Mouse (Mus musculus): ENCODE measurements at regions not wholly inside any gene's neighbourhood (a gene's known extent, or its start where the extent isn't known, plus 50 kb on each side); places are given as distances from the start of the nearest gene placed in this dataset.
A peak's percentile ranks its signal among the peaks of the same experiment; 100 is the strongest.

DNA sequence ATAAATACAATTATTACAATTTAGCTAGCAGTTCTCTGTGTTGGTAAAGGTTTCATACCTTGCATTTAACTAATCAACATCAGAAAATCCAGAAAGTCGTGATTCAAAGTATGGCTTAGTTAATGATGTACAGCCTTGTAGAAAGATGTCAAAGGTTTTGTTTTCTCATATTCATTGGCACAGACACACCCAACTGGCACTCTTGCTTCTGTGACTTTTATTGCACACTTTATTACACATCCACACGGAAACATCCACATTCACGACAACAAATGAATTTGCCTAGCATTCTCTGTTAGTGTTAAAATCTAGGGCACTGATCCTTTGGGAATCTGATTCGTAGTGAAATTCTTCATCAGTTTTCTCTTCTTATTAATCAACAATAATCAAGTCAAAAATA, 720.0 kb downstream of the Tns3 start:
- DNase-seq = no peak

DNA sequence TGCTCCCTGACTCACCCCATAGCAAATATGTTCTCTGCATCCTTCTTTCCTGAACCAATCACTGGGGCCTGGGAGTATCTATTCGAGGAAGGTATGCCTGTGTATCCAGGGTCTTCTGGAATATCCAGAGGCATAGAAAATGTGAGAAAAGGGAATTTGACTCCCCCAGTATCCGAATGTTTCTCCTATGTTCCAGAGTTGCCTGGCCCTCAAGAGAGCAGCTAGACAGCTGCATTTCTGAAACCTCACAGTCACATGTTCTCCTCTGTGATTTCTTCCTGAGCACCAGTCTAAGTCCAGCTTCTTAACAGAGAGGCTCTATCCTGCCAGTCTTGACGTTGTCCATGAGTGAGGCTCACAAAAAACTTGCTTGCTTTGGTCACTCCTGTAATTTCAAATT, 719.9 kb upstream of the Igfbp3 start:
- DNase-seq = peak; percentile 64

DNA sequence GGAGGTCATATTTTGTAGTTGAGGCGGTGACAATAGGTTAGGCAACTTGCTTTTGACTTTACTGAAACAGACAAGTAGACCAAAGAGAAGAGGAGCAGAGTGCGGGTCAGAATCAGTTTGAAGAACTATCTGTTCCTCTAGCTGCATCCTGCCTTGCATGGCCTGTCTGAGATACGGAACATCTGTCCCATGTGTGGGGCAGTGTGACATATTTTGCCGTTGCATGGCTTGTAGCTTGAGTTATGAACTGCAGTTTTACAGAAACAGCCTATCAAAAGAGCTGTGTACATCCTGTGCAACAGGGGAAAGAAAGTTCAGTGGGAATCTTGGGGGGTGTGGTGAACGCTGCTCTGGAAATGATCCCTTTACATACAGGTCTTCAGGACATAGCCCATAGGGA, 718.9 kb upstream of the Igfbp3 start:
- DNase-seq = peak; percentile 84

DNA sequence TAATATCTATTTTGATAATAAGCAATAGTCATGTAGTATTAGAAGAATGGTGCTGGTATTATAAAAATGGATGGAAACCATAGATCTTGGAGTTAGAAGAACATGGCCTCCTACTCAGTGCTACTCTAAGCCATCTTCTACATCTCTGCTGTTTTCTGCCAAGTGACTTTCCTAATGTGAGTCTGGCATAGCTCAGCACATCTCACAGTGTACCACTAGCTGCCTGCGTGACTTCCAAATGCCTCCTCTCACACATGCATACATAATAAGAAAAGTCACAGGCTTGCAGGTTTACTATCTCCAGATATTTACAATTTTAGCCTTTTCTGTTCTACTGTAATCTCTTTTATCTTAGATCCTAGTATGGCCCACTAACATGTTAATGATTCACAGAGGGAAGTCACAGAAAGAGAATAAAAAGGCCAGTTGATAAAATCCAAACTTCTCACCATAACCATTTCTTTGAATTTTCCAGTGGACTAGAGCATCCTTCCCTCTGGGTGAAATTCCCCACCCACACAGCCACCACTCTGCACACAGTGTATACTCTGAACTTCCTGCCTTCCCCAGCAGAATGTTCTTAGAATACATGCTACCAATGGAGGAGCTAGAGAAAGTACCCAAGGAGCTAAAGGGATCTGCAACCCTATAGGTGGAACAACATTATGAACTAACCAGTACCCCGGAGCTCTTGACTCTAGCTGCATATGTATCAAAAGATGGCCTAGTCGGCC, 717.5 kb upstream of the Igfbp3 start:
- DNase-seq = peak; percentile 28

DNA sequence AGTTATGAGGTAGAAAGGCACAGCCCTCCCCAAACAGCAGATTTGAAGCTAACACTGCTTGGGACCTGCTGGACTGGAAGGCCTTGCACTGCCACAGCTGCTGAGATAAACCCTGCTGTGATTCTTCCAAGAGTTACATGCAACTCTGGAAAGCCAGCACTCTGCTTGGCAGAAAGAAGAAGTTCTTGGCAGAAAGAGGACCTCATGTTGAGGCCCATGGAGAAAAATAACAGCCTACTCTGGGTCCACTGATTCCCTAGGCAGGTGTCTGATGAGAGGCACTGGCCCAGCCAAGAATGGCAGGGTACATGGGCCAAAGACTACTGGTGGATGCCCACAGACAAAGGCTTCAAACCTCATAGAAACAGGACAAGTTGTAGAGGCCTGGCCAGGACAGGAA, 714.0 kb upstream of the Igfbp3 start:
- peak; percentile 96 for DNase-seq

DNA sequence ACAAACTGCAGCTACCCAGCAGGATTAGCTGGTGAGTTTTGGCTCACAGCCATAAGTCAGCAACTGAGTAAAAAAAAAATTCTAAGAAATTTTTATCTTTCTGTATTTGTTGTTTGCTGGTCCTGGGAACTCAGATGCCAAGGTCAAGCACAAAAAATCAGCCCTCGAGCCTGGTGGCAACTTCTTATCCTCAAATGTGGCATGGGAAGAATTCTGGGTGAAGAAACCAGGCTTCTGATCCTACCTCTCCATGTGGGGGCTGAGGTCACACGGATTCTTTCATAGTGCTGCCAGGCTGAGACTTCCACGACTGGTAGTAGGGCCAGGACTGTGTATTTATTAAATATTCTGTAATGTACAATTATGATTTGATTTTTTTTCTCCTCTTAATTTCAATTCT, 698.3 kb upstream of the Igfbp3 start:
- DNase-seq = peak; percentile 54

DNA sequence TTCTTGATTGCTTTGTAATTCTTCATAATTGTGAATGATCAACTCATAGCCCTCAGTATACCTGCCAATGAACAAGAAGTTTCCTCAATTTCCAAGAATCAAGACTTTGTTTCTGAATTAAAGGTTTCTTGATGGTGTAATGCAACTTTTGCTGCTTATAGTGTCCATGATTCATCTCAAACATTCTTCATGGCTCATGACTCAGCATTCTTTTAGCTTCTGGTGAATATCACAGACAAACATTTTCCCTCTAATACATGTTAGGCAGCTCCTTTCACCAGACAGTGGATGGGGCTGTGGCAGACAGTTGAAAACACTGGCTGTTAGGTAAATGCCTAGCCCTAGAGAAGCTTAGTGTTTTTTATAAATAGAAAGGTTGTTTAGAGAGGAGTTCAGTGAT, 686.5 kb upstream of the Igfbp3 start:
- no peak for DNase-seq

DNA sequence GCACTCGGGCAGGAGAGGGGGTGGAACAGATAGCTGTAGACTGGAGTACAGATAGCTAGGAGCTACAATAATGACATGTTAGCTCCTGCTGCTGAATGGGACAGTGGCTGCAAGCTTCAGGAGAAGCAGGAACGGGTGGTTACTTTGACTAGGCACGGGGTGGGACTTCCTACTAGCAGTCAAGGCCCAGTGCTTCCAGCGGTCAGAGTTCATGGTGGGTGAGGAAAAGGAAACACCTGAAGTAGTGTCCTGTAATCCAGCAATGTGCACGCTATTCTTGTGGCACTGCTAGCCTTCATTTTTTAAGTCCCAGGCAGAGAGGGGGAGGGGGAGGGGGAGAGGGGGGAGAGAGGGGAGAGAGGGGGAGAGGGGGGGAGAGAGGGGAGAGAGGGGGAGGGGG, 684.5 kb upstream of the Igfbp3 start:
- DNase-seq = no peak

DNA sequence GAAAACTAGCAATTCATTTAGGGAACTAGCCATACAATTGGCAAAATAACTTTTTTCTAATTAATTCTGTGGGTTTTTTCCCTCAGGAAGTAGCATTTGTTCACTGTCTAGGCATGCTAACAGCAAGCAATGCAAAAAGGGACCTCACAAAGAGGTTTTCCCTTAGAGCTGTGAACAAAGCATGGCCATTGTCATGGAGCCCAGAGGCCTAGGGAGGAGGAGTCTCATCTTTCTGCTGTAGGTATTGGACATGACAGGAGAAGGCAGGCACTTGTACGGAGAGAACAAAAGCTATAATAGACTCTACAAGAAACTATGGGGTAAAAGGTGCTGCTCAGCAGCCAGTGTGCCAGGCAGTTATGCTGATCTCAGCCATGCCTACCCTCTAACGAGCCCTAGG, 666.8 kb upstream of the Igfbp3 start:
- DNase-seq = no peak

DNA sequence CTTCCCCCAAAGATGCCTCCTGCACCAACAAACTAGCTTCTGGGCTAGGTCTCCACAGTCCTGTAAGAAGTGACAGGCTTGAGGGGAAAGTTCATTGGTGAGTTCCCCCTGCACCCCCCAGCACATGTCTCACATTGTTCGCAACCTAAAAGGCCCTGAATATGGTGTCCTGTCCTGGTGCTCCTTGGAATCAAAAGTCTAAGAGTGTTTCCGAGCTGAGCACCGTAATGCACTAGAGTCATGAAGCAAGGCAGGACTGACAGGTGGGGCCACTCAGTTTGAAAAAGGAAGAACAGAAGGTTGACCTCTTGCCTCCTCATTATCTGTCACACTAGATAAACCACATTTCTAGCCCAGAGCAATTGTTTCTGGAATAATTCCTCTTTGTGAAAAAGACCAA, 650.4 kb upstream of the Igfbp3 start:
- DNase-seq = peak; percentile 62

DNA sequence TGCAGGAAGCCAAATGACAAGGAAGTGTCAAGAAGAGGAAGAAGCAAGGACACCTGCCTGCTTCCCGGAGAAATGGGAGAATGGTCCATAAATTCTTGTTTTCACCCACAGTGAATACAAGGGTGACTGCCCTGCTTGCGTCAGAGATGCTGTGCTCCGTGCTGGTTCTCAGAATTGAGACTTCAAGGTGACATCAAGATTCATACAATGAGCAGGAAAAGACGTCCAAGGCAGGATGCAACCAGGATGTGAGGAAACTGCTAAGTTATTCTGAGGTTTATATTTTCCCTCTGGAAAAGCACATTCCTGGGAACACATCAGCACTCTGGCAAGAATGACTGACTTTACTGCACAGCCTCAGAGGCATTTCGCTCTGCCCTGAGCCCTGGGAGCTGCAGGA, 650.0 kb upstream of the Igfbp3 start:
- peak; percentile 62 for DNase-seq

DNA sequence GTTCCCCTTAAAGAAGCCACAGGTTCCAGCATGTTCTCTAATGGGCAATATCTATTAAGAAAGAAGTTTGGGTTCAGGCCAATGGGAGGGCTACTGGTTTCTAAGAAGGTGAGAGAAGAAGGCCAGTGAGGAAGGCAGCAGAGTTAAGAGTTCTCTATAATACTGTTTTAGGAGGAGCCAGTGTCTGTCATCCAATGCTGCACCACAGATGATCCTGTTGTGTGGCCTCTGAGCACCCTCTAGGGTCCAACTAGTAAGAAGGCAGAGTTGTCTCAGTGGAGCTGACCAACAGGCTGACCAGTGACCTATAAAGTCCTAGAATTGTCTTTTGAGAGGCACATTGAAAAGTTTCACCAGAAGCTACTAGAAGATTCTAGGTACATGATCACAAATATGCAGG, 648.8 kb upstream of the Igfbp3 start:
- peak; percentile 86 for DNase-seq

DNA sequence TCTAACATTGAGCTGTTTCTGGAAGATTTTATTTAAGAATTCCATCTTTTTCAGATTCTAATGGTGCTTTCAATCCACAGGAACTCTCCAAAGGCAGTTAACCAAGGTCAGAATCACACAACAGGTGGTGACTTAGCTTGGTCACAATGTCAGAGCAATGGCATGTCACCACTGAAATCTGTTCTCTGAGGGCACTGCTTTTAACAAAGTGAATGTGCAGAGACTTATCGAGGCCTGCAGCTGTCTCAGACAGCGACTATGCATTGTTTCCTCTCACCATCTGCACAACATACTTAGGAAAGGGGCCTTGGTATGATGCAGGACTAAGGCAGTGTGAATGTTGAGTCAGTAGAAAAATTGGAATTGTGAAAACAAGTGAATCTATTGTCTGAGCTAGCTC, 638.9 kb upstream of the Igfbp3 start:
- peak; percentile 31 for DNase-seq

DNA sequence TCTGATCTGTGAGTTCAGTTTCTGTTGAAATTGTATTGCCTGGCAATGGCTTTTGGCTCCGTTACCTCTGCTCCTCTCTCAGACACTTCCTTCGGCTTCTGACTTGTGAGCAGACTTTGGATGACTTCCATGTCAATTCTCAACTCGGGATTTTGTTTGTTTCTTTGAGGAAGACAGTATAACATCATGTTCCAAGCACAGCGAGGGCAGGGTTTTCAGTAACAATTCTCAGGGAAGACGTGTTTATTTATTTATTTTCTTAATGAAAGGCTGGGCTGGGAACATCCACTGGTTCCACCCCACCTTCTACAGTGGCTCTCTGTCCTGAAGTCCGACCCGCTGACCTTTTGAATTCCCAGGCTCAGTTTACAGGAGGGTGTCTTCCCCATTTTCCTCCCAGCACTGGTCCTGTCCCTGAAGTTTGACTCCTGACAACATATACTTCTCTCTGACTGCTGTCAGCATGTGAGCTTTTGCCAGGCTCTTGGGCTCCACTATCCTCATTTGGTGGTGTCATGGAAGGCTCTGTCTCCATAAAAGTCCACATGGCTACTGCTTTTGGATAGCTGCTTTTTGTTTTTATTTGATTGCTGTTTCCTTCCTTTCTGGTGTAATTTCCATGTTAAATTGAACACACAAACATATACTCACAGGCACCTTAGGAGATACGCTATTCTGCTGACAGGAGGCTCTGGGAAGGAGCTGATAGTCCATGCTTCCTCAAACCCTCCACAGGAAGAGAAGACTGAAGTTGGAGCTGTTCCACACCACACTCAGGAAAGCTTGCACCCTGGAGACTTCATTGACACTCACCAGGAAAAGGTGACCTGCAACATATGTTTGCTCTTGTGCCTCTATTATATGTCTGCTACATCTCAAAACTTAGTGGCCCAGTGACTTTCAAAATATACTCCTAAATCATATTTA, 624.9 kb upstream of the Igfbp3 start:
- peak; percentile 96 for DNase-seq

DNA sequence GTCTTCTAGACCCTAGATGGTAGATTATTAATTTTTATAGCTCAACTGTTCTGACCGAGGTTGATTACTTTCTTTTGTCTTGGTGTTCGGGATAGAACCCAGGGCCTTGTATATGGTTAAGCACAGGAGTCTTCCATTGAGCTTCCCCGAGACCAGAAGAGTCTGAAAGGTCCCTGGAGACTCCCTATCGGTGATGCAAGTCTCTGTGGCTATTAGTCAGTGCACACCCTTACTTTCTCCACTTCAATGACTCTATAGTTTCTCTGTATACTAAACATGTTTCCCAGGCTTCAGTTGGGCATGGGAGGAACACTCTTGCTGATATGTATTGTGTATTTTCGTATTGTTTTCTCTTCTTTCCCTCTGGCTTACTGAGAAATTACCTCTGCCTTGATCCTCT, 623.8 kb upstream of the Igfbp3 start:
- no peak for DNase-seq

DNA sequence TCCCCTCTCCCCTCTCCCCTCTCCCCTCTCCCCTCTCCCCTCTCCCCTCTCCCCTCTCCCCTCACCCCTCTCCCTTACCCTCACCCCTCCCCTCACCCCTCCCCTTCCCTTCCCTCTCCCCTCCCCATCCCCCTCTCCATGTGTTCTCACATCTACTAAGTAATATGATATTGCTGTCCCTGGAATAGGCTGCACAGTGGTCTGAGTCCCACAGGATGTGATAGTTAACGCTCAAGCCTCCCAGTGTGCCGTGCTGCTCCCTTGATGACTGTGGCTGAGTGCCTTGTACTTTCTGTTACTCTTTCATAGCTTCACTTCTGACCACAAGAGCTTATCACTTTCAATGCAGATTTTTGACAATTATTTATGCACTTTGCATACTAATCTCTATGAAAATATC, 620.4 kb upstream of the Igfbp3 start:
- no peak for DNase-seq

DNA sequence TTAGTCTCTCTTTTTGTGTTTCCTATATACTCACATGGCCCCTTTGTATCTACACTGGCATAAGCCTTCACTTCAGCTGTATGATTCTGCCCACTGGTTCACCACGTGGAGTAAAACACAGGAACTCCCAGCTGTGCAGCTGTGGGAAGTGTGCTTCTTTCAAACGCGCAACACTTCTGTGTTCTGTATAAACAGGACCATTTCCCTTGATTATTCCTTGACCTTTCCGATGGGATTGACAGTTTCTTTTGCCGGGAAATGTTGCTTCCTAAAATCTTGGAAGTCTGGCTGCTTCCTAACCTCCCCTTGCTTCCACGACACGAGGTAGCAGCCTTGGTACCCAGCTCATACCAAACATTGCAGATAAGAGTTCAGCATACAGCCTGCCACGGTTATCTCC, 618.7 kb upstream of the Igfbp3 start:
- DNase-seq = peak; percentile 67

DNA sequence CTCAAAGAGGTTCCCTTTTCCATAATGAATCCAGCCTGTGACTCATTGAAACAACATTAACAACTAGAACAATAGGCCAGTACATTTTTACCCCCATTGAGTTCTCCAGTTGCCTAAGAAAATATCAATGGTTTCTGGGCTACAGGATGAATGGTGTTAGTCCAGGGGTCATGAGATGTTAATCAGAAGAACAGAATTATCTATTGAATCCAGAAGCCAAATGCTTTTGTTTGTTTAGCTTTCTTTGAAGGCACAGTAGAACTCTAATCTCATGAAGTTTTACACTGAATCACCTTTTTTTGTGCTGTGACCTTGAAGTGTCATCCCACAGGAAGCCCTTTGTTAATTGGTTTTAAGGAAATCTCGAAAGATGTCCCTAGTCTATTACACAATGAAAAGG, 616.0 kb upstream of the Igfbp3 start:
- DNase-seq = no peak

DNA sequence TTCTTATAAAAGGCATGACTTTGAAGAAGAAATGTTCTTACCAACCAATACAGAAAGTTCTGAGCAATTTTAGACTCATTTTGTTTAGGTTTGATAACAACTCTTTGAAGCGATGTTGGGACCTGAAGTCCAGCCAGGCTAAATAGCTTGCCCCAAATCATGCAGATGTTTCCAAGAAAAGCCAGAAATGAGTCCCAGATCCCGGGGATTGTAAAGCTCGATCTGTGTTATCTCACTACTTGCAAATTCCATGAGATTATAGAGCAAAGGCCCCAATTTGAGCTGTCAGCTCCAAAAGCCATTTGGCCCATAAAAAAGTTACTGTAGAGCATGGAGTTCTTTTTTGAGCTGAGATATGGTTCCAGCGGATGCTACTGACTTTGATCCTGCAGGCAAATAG, 614.3 kb upstream of the Igfbp3 start:
- DNase-seq = peak; percentile 90

DNA sequence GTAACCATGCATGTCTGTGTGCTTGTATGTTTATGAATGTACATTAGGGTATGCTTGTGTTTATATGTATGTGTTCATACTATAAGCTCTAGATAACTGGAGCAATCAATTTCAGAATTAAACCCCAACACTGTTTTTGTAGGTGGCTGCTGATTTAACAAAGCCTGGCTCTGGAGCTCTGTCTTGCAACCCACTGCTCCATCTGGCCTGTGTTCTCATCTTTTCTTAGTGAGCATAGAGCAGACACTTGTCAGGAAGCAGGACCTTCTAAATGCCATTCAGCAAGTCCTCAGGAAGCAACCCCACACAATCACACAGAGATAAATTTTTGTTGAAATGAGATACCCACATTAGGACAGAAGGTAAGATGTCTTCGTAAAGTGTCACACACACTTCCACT, 613.7 kb upstream of the Igfbp3 start:
- DNase-seq = no peak

DNA sequence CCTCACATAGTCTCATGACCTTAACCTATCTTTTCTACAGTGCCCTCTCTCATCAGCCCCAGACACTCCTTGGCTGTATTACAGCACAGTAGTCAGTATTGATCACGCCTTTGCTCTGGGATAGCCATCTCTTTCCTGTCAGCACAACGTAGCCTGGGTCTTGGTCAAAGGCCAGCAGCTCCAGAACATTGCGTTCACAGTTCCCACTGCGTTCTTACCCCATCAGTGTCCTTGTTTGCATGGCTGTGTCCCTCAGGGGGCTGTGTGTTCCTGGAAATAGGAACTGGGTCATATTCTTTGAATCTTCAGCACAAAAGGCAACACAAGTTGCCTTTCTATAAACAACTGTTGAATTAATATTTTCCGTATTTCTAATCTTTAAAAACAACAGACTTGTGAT, 602.0 kb upstream of the Igfbp3 start:
- peak; percentile 98 for DNase-seq

DNA sequence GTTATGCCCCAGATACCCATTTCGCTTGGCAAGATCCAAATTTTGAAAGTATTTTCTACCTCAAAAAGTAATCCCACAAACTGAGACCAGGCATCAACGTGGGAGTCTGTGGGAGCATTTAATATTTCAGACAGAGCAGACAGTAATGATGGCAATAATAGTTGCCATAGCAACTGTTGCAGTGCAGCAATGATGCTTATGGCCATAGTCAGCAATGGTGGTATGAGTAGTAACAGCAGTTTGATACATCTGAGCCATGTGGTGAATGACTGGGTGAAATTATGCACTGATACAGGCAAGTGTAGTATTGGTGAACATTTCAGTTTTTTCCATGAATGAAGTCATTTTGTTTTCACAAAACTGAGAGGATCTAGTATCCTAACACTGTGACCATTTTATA, 600.8 kb upstream of the Igfbp3 start:
- no peak for DNase-seq

DNA sequence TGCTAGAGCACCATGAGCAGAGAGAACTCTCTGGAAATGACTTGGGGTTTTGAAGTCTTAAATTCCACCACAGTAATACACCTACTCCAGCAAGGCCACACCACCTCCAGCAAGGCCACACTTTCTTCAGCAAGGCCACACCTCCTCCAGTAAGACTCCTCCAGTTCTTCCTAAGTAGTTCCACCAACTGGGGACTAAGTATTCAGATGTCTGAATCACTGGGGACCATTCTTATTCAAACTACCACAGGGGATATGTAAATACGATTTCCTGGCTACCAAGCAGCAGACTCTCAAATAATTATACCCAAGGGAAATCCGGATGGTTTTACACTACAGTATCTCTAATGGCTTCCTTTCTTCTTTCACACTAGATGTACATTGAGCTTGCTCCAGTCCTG, 598.7 kb upstream of the Igfbp3 start:
- no peak for DNase-seq

DNA sequence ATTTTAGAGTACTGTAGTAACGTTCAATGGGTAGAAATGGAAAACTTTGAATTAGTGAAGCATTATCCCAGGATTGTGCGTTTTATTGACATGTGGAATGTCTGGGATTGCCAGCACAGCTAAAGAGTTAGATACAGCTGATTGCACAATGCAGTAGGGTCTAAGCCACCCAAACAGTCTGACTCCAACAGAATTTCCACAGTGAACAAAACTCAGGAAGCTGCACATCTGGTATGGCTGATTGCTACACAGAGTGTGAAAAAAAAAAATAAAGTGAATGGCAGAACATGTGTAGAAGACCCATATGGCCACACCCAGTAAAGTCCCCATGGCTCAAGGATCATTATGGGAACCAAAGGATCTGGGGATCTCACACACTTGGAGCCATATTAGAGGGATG, 596.0 kb upstream of the Igfbp3 start:
- peak; percentile 86 for DNase-seq
